Mouse (Mus musculus) fat pad, adult 2 months (tissue): Measurements from ENCODE around the gene Oaz2.
A peak's percentile ranks its signal among the peaks of the same experiment; 100 is the strongest.
"Not testable (repeated sequence)": the region's sequence is repeated elsewhere in the genome, so short reads cannot be mapped to it uniquely, and the experiment has no call there.

Experiments used
- DNase-seq: peaks from one replicate; pipeline ENCODE4 v3.0.0-alpha.2; 2011; ENCODE audit warnings: low read depth, low spot score; ENCODE audit errors: extremely low read depth

Gene Oaz2

GRCm38 (mm10) chr9:65689869-65690268, 22.1 kb downstream of the Oaz2 start:
- not testable (repeated sequence) for DNase-seq

GRCm38 (mm10) chr9:65692466-65692865, 24.7 kb downstream of the Oaz2 start:
- DNase-seq: no peak

- no peak for DNase-seq
Measured at GRCm38 (mm10) chr9:65692959-65693603, 25.3 kb downstream of the Oaz2 start.

- no peak for DNase-seq
Measured at GRCm38 (mm10) chr9:65695646-65696045, 27.8 kb downstream of the Oaz2 start.

GRCm38 (mm10) chr9:65696337-65696736, 28.5 kb downstream of the Oaz2 start:
- DNase-seq: no peak

- no peak for DNase-seq
Measured at GRCm38 (mm10) chr9:65697356-65697755, 29.6 kb downstream of the Oaz2 start.

GRCm38 (mm10) chr9:65697992-65698391, 30.2 kb downstream of the Oaz2 start:
- DNase-seq: no peak

GRCm38 (mm10) chr9:65700504-65700903, 32.7 kb downstream of the Oaz2 start:
- DNase-seq: no peak

GRCm38 (mm10) chr9:65702286-65702685, 34.5 kb downstream of the Oaz2 start:
- no peak for DNase-seq

- DNase-seq: no peak
Measured at GRCm38 (mm10) chr9:65703241-65703640, 35.4 kb downstream of the Oaz2 start.

GRCm38 (mm10) chr9:65703926-65704595, 36.3 kb downstream of the Oaz2 start:
- DNase-seq: no peak

- DNase-seq: no peak
Measured at GRCm38 (mm10) chr9:65718195-65718594, 50.4 kb downstream of the Oaz2 start.

GRCm38 (mm10) chr9:65721161-65721566, 53.4 kb downstream of the Oaz2 start:
- DNase-seq: no peak

GRCm38 (mm10) chr9:65724471-65725290, 56.9 kb downstream of the Oaz2 start:
- peak; percentile 88 for DNase-seq

GRCm38 (mm10) chr9:65725291-65725622, 57.5 kb downstream of the Oaz2 start:
- DNase-seq: no peak

- peak; percentile 90 for DNase-seq
Measured at GRCm38 (mm10) chr9:65726431-65726830, 58.6 kb downstream of the Oaz2 start.

- DNase-seq: no peak
Measured at GRCm38 (mm10) chr9:65727491-65727890, 59.7 kb downstream of the Oaz2 start.

- DNase-seq: peak; percentile 88
Measured at GRCm38 (mm10) chr9:65728588-65728987, 60.8 kb downstream of the Oaz2 start.

GRCm38 (mm10) chr9:65734931-65735330, 67.1 kb downstream of the Oaz2 start:
- no peak for DNase-seq
